Mouse (Mus musculus) left cerebral cortex, postnatal 10 days (tissue): ENCODE results near the gene Gm28778. TPM values are rescaled to one million over a fixed set of nuclear protein-coding genes. Genes with fewer than 3 reads are reported as not detected.
A peak's percentile ranks its signal among the peaks of the same experiment; 100 is the strongest.
"Not testable (repeated sequence)": the region's sequence is repeated elsewhere in the genome, so short reads cannot be mapped to it uniquely, and the experiment has no call there.

Source experiments
- DNase-seq, 2 experiments: peaks; one replicate each; pipeline ENCODE4 v3.0.0; 2021 to 2022; ENCODE audit warnings: low spot score in 2 of 2, mixed read lengths in 1 of 2; ENCODE audit errors: extremely low spot score in 1 of 2
- intact Hi-C: fragments of 180-260 bp; cut with DNase I; formaldehyde crosslinking; loops from one replicate; pipeline ENCODE4 v1.15.1; 2025
- total RNA-seq, 2 experiments: library from RNA; stranded (reverse); gene quantifications; 2 replicates each; pipeline ENCODE4 v1.2.3; 2021

Gm28778 gene
- total RNA-seq, result not detected

DNA sequence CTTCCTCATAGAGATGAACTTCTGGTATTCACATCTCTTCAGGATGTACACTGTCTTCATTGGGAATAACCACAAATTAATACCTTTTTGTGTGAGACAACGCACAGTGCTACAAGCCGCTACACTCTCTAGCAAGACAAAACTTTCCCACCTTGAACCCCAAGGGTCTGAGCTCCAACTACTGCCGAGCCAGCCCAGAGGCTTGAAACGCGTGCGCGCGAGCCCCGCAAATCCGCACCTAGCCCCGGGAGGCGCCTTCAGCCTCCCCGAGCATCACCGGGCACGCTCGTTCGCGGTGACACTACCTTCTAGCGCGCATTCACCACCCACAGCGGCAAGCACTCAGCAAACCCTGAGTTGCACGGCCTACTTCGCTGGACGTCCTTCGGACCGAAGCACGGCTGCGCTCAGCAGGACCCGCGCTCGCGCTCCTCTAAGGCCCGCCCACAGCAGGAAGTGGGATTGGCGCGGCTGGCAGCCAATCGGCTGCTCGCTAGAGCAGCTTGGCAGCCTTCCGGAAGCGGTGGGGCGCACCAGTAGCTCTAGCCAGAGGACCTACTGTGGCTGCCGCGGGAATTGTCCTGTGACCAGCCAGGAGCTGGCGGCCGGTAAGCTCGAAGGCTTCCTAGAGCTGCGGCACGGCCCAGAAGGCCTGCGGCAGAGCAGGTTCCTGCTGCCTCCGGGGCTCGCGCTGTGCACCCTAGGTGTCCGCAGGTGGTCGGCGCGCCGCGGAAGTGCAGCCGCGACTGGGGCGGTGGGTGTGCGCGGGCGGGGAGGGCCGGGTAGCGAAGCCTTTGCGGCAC is at the start of gene Gm28778, which contains the start of the genes Pms1 and Ormdl1:
Gene Gm28778 (plus strand): TSS at position 531 of the 803 bp plus-strand sequence.
Gene Pms1 (minus strand): TSS at position 438 of the 803 bp plus-strand sequence.
Gene Ormdl1 (plus strand): TSS at position 515 of the 803 bp plus-strand sequence.
- intact Hi-C loops, result no loop called here
- DNase-seq, result peak; percentile 93 to 96

DNA sequence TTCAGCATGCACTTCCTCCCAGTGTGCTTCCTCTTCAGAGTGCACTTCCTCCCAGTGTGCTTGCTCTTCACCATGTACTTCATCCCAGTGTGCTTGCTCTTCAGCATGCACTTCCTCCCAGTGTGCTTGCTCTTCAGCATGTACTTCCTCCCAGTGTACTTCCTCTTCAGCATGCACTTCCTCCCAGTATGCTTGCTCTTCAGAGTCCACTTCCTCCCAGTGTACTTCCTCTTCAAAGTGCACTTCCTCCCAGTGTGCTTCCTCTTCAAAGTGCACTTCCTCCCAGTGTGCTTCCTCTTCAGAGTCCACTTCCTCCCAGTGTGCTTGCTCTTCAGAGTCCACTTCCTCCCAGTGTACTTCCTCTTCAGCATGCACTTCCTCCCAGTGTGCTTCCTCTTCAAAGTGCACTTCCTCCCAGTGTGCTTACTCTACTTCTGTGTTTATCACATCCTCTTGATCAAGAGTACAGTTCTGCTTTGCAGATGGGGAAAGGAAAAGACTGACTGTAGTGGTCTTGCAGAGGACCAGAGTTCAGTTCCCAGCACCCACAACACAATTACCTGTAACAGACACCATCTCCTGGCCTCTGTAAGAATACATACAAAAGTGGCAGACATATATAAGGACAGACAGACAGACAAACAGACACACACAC is 31.8 kb upstream of the Gm28778 start:
- intact Hi-C loops, DNase-seq: not testable (repeated sequence)

DNA sequence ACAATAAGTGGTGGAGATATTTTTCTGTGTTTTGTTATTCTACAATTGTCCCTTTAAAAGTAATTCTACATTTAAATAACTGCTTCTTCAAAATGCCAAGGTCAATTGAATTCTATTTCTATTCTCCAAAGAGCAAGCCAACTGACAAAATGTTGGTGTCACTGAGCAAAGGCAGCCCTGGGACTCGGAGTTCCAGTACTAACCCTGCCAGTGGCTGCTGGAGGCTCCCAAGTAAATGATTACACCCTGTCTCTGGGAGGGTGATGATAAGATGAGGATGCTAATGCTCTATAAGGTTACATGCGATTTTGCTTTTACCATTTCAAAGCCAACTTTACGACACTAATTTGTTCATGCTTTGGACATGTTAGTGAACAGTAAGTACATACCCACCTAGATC is 27.0 kb upstream of the Gm28778 start:
- intact Hi-C loops, result no loop called here
- DNase-seq, result no peak

DNA sequence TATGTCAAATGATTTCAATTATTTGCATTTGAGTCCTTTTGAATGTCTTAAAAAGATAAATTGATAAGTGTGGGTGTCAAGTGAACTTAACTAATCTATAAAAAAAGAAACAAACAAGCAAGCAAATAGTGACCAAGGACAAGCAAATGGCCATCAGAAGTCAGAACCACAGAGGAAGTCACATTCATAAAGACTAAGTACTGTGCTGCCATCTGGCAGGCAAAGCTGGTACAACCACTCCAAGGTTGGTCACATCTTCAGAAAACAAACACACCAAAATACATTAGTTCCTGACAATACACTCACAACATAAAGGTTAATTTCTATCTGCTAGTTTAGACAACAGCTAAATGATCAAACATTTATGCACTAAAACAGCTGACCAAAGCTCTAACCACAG is 24.3 kb upstream of the Gm28778 start:
- DNase-seq, result peak; percentile 23 to 33
- intact Hi-C loops, result loop anchor here (2.0 kb wide), 1 partner anchor 220 kb away; no protein-coding TSS in a partner anchor

DNA sequence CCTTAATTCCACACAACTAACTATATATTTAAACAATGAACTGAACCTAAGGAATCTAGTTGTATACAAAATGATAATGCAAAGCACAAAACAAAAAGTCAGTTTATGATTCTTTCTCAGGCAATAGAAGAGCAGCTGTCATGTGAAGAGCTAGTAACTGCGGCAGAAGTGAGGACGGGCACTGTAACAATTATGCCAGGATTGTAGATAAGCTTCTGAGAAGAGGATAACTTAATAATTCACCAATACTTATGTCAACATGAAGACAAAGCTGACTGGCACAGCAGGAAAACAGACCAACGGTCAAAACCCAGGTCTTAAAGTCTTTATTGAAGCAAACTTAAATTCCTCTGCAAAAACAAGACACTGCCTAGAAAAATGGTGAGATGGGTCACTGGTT is 5.7 kb upstream of the Gm28778 start:
- no peak for DNase-seq
- intact Hi-C loops, result no loop called here

DNA sequence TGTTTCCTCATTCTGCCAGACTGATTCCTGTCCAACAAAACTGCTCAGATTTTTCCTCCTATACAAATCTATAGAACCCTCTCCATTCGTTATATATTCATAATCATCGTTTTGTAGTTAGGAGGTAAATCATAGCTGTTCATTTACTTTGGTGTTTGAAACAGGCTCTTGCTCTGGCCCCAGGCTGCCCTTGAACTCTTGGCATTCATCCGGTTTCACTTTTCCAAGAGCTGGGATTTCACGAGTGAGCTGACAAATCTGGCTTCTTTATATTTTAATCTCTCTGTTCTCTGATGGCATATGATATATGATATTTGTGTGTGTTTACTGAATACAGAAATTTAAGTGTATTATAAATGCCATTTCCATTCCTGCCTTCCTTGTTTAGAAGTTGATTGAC is 3.6 kb downstream of the Gm28778 start:
- intact Hi-C loops, result no loop called here
- DNase-seq, result no peak

DNA sequence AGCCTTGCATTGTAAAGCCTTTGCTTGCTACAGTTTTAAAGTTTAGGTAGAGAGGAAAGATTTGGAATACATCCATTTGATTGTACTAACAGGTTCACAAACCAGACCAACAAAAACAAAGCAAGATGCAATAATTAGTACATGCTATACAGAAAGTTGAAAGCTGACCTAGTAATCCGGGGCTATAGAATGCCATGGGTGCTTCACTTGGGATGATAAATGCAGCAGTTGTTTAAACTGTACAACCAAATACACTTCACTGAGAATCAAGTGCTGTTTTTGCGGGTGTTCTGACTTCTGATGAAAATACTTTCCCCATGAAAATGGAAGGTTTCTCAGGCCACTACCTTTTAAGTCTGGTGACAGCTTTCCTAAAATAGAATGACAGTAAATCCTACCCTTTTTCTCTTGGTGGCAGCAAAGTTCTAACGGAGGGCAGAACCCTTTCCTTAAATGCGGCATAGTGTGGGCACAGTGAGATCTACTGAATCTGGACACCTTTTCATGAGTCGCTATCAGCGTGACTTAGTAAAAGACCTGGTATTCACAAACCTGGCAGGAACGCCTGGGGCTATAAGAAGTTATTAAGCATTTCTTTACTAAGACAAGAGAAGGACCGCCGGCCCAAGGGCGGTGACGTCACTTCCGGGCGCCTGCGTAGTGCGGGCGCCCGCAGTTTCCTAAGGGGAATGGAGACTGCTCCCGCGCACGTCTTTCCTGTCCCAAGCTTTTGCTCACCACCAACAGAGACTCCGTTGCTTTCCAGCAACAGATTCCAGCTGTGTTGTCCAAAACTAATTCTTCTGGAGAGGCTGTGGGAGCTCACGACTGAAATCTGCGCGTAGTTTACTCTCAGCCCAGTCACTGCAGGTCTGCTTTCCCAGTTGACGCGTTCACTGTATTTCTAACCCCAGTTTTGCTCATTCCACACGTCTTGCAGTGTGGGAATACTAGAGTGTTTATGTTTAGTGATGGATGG is 16.4 kb downstream of the Gm28778 start, which contains the start of gene Osgepl1:
Gene Osgepl1 (plus strand): TSS at position 636 of the 979 bp plus-strand sequence.
- intact Hi-C loops, result no loop called here
- DNase-seq, result peak; percentile 81 to 91

DNA sequence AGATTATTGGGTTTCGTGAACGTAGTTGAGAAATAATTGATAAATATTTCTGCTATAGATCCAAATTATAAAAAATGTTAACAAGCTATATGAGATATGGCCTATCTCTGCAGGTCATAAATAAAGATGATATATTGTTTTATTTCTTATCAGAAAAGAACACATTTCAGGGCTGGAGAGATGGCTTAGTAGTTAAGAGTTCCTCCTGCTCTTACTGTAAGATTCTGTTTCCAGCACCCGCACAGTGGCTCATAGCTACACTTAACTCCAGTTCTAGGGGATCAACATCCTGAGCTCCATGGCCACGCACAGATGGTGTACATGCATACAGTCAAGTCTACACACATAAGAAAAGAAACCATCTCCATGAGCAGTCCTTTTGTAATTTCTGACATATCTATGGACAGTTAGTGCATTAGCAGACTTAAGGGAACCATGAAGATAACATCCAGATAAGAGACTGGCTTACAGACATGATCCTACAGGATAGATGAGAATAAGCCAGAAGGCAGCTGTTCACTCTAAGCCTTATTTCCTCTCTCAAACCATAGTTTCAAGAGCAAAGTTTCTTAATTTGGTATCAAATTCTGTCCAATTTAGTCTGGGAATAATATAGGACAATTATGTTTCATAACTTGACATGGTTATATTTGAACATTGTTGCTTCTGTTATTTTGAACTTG is 24.9 kb downstream of the Gm28778 start:
- intact Hi-C loops, result no loop called here
- DNase-seq, result no peak

DNA sequence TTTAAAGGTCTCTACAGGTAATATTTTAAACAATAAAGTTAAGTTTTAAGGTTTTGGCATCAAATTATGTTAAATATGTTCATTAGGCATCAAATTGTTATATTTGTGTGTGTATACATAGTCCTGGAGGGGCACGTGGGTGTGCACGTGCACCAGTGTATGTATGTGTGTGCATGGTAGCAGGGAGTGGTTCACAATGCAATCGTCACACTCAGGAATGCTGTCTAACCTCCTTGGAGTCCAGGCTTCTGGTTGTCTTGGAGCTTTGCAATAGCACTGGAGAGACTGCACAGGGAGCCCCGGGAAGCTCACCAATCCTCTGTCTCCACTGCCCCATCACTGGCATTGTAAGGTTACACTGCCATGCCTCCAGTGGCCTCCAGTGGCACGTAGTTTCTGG is 26.3 kb downstream of the Gm28778 start:
- no peak for DNase-seq
- intact Hi-C loops, result no loop called here

DNA sequence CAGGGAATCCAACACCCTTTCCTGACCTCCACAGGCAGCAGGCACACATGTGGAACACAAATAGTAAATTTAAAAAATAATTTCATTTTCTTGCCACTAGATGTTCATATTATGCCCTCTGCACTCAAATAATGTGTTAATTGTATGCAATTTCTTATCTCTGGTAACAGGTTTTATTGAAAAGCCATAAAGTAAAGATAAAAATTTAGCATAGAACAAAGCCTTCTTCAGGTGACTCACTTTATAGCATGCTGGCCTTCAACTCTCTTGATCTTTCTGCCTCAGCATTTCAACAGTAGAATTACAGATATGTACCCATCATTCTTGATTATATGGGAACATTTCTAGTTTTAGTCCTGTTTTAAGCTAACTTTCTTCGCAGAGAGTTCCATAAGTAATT is 27.4 kb downstream of the Gm28778 start:
- no peak for DNase-seq
- intact Hi-C loops, result no loop called here

DNA sequence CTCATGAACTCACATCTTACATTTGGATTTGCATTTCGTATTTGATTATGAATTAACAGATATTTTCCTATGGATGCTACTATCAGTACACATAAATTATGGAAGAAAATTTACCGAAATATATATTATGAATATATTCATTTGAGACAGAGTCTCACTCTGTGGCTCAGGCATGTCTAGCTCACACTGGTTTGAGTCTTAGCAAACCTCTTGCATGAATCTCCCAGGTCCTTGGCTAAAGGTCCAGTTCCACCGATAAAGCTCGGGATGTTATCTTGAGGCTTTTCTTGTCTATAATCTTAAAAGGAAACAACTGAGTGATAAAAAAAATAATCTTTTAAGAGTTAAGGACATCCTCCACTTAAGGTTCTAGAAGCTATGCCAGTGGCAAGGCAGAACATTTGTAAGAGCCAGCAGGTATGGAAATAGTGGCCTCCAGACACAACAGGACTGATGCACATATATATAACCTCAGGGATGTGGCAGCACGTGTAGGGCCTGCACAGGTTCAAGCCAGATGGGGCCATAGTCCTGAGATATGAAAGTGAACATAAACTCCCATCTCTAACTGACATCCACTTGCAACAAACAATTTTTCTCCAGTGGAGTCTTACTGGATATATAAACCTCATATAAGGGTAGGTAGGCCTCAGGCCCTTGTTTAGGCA is 28.1 kb downstream of the Gm28778 start:
- intact Hi-C loops, result no loop called here

DNA sequence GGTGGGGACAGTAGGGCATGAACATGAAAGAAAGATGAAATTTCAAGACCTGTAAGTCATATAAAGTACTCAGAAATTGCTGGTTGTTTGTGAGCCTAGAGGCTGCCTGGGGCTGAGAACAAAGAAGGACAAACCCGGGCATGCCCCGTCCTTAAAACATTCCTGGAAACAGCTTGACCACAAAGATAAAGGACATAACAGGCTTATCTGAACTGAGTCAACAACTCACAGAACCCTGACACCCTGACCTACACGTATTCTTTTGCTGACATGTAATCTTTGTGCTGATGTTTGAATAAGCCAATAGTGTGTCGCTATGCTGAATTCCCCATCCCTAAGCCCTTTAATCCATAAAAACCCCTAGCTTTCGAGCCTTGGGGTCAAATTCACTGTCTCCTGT is 36.6 kb downstream of the Gm28778 start:
- intact Hi-C loops, result not testable (repeated sequence)

More for the DNA sequence above, 28.1 kb downstream of the Gm28778 start:
- DNase-seq, result no peak

DNA sequence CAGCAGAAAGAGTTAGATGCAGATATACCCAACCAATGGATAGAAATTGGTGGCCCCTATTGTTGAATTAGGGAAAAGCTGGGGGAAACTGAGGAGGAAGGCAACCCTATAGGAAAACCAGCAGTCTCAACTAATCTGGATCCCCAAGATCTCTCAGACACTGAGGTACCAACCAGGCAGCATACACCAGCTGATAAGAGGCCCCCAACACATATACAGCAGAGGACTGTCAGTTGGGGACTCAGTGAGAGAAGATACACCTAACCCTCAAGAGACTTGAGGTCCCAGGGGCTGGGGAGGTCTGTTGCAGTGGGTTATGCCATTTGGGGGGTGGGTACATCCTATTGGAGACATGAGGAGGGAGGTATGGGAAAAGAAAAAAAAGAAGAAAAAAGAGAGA is 38.6 kb downstream of the Gm28778 start:
- intact Hi-C loops, result no loop called here
- no peak for DNase-seq

More for the DNA sequence above, 36.6 kb downstream of the Gm28778 start:
- DNase-seq, result not testable (repeated sequence)

DNA sequence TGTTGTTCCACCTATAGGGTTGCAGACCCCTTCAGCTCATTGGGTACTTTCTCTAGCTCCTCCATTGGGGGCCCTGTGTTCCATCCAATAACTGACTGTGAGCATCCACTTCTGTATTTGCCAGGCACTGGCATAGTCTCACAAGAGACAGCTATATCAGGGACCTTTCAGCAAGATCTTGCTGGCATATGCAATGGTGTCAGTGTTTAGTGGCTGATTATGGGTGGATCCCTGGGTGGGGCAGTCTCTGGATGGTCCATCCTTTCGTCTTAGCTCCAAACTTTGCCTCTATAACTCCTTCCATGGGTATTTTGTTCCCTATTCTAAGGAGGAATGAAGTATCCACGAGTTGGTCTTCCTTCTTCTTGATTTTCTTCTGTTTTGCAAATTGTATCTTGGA is 40.5 kb downstream of the Gm28778 start:
- intact Hi-C loops, DNase-seq: not testable (repeated sequence)

DNA sequence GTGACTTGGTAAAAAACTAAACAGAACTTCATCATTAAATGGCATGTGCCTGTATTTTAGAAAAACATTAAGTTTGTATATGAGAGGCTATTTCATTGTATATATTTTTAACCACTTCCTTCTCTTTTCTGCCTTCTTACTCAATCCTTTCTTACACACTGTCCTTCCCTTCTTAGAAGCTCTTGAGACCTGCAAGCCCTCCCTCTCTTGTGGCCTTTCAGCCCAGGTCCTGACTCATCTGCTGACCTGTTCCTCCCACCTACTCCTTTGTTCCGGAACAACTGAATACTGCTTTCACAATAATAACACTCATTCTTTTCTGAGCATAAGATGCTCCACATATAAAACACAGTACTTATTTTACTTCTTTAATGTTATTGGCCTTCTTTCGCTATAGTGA is 44.2 kb downstream of the Gm28778 start:
- intact Hi-C loops, result no loop called here
- no peak for DNase-seq

DNA sequence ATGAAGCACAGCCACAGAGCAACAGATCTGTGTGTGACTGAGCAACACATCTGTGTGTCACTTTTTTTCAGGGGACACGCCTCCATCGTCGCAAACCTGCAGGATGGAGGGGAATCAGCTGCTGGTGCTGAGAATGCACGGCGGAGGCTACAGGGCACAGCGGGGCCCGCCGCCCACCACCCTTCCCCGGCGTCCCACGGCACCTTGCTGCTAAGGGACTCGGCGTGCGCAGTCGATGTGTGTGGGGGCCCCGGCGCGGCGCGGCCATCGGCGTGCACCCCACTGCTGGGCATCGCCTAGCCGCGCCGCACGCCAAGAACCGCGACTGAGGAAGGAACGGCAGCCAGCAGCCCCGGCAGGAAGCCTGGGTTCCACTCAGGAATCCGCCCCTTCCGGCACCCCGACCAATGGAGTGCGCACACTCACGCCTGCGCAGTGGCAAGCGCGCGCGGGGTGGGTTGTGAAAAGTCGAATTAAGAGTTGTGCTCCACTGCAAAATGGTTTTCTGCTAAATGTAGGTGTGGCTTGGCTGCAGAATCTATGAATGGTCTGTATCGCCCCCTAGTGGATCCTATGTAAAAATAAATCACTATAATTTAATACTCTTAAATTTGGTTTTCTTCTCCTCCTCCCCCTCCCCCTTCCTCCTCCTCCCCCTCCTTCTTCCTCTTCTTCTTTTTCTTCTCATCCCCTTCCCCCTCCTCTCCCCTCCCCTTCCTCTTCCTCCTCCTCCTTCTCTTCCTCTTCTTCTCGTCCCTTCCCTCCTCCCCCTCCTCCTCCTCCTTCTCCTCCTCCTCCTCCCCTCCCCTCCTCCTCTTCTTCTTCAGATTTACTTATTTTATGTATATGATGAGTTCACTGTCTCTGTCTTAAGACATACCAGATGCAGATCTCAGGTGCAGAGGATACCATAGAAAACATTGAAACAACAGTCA is 55.7 kb downstream of the Gm28778 start, which contains the start of the genes Asdurf, Gm28551 and Asnsd1:
Gene Asdurf (minus strand): TSS at position 293 of the 935 bp plus-strand sequence.
Gene Gm28551 (minus strand): TSS at position 341 of the 935 bp plus-strand sequence.
Gene Asnsd1 (minus strand): TSS at position 426 of the 935 bp plus-strand sequence.
- peak; percentile 96 to 97 for DNase-seq
- intact Hi-C loops, result loop anchor here (5.0 kb wide), 1 partner anchor 290 kb away; the partner anchor contains the start of gene Mstn
